Comparison of ENCODE assay signal across 21 mouse cellular contexts in genomic region chr6:144817329-144817932, GRCm38 (mm10). TPM values are rescaled to one million over a fixed set of nuclear protein-coding genes. Genes with fewer than 3 reads are reported as not detected.
A peak's percentile ranks its signal among the peaks of the same experiment; 100 is the strongest.
DNase-seq lines count a peak whose midpoint lies in the region; ATAC-seq and TF ChIP-seq lines count a peak whose summit lies in the region.
"Had no signal": no experiment of that assay in that cellular context is flagged by ENCODE, and none has a peak within 500 bp of the region (broad histone marks: within the 10 kb centered on the region; RNA-seq: fewer than 3 reads in every experiment).

No protein-coding gene starts in this region.

- peak; percentile 8 for DNase-seq in layer of hippocampus, adult 11-12 months (ENCODE audit: low spot score)
- no peak for DNase-seq in layer of hippocampus, postnatal 14 days (ENCODE audit: low spot score in 2 of 2)
- peak; percentile 8 for DNase-seq in lung, postnatal 0 days (ENCODE audit: low spot score)
- DNase-seq in lung, adult 2 months: no peak
- peak; percentile 7 to 35 for DNase-seq in right cerebral cortex, postnatal 36 days (ENCODE audit: low spot score in 2 of 2)
- no peak for DNase-seq in adrenal gland, postnatal 14 days
- no peak for DNase-seq in retina, postnatal 1 day
- DNase-seq: adrenal gland, adult 2 months; cerebellum, adult 9-10 months; embryo, embryonic 11 days; gastrocnemius, postnatal 14 days; heart, postnatal 4 days; kidney, adult 9 months; thymus, postnatal 36 days had no signal

- no peak for TF ChIP-seq EP300 in lung, postnatal 0 days (IDR thresholded peaks at IDR 0.05)

- H3K9me3 ChIP-seq in lung, postnatal 0 days (ENCODE audit: low read length): no peaks in the 10 kb centered on the region
- H3K9me3 ChIP-seq: forebrain, embryonic 15.5 days; limb, embryonic 12.5 days; midbrain, embryonic 12.5 days had no signal

- TF ChIP-seq CTCF in lung, postnatal 0 days (IDR thresholded peaks at IDR 0.05): no peak
- TF ChIP-seq CTCF in lung, adult 2 months (IDR thresholded peaks at IDR 0.05; ENCODE audit: insufficient read depth, low read length): no peak

- H3K4me3 ChIP-seq in lung, postnatal 0 days (ENCODE audit: low read depth, low read length): no peak overlapping the region
- H3K4me3 ChIP-seq in lung, adult 2 months (replicated peaks; ENCODE audit: extremely low read depth, low read depth, low read length): no peak overlapping the region
- H3K4me3 ChIP-seq: forebrain, embryonic 15.5 days; layer of hippocampus, adult 2 months; limb, embryonic 12.5 days; midbrain, embryonic 12.5 days had no signal

- H3K4me1 ChIP-seq in lung, postnatal 0 days (ENCODE audit: insufficient read depth, low read depth, low read length): peaks cover 2% of the 10 kb centered on the region; the same call in 1 of the 2 replicates
- H3K4me1 ChIP-seq in lung, adult 2 months (ENCODE audit: control insufficient read depth, insufficient read depth, low read length): peaks cover 3% of the 10 kb centered on the region

- no peak for ATAC-seq in lung, postnatal 0 days
- peak; percentile 8 to 22; a peak in 2 of 4 replicates for ATAC-seq in hematopoietic stem cell, adult 5-6 weeks (replicated peaks in 1 of 2; ENCODE audit: insufficient read depth in 1 of 2, low FRiP score in 2 of 2, low TSS enrichment in 1 of 2, low read depth in 1 of 2, poor library complexity in 2 of 2, severe bottlenecking in 2 of 2)
- ATAC-seq: forebrain, embryonic 15.5 days; inflammation-experienced regulatory T-cells, adult 6 months had no signal

- TF ChIP-seq POLR2A in lung, adult 2 months (IDR thresholded peaks at IDR 0.05; ENCODE audit: borderline replicate concordance, extremely low read depth, low read depth, low read length): no peak

- H3K4me2 ChIP-seq in lung, postnatal 0 days (replicated peaks; ENCODE audit: low read depth, low read length): no peak overlapping the region
- H3K4me2 ChIP-seq: forebrain, embryonic 15.5 days; heart, embryonic 11.5 days; limb, embryonic 12.5 days; midbrain, embryonic 12.5 days had no signal

- WGBS in lung, postnatal 0 days: 68% methylated on average over 5 of the region's 5 CpGs
- 71% methylated on average over 5 of the region's 5 CpGs for WGBS in lung, adult 2 months

- H3K36me3 ChIP-seq in lung, postnatal 0 days (ENCODE audit: insufficient read depth, low read length): no peaks in the 10 kb centered on the region
- H3K36me3 ChIP-seq: forebrain, embryonic 15.5 days; limb, embryonic 12.5 days; midbrain, embryonic 12.5 days had no signal

- H3K27ac ChIP-seq in lung, postnatal 0 days (ENCODE audit: low read length): no peak overlapping the region
- H3K27ac ChIP-seq: forebrain, embryonic 15.5 days; layer of hippocampus, adult 2 months; limb, embryonic 12.5 days; midbrain, embryonic 12.5 days had no signal

- H3K9ac ChIP-seq in lung, postnatal 0 days (replicated peaks; ENCODE audit: low read depth): no peak overlapping the region
- H3K9ac ChIP-seq: forebrain, embryonic 15.5 days; limb, embryonic 12.5 days; midbrain, embryonic 12.5 days had no signal

- H3K27me3 ChIP-seq in lung, postnatal 0 days (replicated peaks; ENCODE audit: insufficient read depth, low read length): no peaks in the 10 kb centered on the region
- H3K27me3 ChIP-seq: forebrain, embryonic 15.5 days; limb, embryonic 12.5 days; midbrain, embryonic 12.5 days had no signal

RNA-seq across cellular contexts. Expression of gene Sox5, which starts 35.7 kb away (rescaled TPM):
- 10 to 100 TPM; 39.5 to 48.8 TPM for total RNA-seq in layer of hippocampus, postnatal 14 days (2021)
- 9.8 and 10.2 TPM in 2 replicates for polyA plus RNA-seq in lung, postnatal 0 days (2015; fragmentation: Nextera tagmentation; extraction: Ambion mirVana)
- 5.0 and 8.6 TPM in 2 replicates for polyA plus RNA-seq in lung, adult 2 months (2012; rRNA removed)
- total RNA-seq in hematopoietic stem cell, adult 5-6 weeks (2017): 1.6 and 2.9 TPM in 2 replicates
- 11.5 and 18.5 TPM in 2 replicates for total RNA-seq in adrenal gland, postnatal 14 days (2021)

Comparison
In these comparisons a context has a peak if more than half of its experiments do, and no peak if none do; other contexts are left out.
1. DNase-seq: peak in layer of hippocampus, adult 11-12 months (single experiment), lung, postnatal 0 days (single experiment) and right cerebral cortex, postnatal 36 days (2 of 2); none in layer of hippocampus, postnatal 14 days (0 of 2), lung, adult 2 months (single experiment), adrenal gland, postnatal 14 days (single experiment) and retina, postnatal 1 day (single experiment).